Mouse (Mus musculus) olfactory bulb, adult 2 months (tissue): ENCODE results near the gene Vdr.

ENCODE experiments used
- CTCF ChIP-seq: fragments of 200-500 bp; IDR thresholded peaks from 2 replicates; pipeline ENCODE4 v1.5.1; 2012; ENCODE audit warnings: low read depth, mild to moderate bottlenecking, low read length, moderate library complexity; ENCODE audit not compliant: insufficient read depth
- POLR2A ChIP-seq: fragments of 200-500 bp; IDR thresholded peaks from 2 replicates; pipeline ENCODE4 v1.6.1; 2012; ENCODE audit warnings: mild to moderate bottlenecking, low read depth, low read length, moderate library complexity; ENCODE audit not compliant: insufficient read depth

- no peak for TF ChIP-seq CTCF
- no peak for TF ChIP-seq POLR2A
Measured at GRCm38 (mm10) chr15:97945656-97946315, 35.4 kb upstream of the Vdr start.
